Mouse (Mus musculus): ENCODE measurements at regions not wholly inside any gene's neighbourhood (a gene's known extent, or its start where the extent isn't known, plus 50 kb on each side); places are given as distances from the start of the nearest gene placed in this dataset.

DNA sequence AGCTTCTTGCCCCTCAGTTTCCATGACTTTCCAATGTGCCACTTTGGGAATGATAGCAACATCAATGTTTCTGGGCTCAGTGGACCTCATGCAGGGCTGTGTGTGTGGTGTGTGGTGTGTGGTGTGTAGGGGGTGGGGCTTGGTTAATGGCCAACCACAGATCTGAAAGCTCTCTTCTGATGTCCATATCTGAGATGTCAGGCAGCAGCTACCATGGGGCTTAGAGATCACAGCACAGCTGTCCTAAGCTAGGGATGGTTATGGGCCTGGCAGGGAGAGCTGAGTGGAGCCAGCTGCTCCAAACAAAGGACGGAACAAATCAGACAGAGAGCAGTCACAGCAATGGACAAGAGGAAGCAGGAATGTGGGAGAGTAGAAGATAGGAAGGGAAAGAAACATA, 606.8 kb upstream of the Cdh5 start:
- no peak for DNase-seq (ENCODE audit: low spot score)

DNA sequence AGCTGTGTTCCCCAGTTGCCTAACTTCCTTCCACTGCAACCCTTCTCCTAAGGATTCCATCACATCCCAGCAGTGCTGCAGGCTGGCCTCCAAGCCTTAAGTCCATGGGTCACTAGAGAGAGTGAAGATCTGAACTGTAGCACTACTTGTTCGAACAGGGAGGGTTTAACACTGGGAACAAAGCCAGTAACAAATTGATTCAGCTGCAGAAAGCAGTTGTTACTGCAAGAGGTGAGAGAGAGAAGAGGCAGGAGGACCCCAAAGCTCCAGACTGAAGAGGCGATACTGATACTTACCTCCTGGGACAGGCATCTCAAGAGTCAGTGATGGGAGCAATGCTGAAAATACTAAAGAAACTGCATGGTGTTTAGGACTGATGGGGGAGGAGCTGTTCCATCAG, 600.1 kb upstream of the Cdh5 start:
- no peak for DNase-seq (ENCODE audit: low spot score)

DNA sequence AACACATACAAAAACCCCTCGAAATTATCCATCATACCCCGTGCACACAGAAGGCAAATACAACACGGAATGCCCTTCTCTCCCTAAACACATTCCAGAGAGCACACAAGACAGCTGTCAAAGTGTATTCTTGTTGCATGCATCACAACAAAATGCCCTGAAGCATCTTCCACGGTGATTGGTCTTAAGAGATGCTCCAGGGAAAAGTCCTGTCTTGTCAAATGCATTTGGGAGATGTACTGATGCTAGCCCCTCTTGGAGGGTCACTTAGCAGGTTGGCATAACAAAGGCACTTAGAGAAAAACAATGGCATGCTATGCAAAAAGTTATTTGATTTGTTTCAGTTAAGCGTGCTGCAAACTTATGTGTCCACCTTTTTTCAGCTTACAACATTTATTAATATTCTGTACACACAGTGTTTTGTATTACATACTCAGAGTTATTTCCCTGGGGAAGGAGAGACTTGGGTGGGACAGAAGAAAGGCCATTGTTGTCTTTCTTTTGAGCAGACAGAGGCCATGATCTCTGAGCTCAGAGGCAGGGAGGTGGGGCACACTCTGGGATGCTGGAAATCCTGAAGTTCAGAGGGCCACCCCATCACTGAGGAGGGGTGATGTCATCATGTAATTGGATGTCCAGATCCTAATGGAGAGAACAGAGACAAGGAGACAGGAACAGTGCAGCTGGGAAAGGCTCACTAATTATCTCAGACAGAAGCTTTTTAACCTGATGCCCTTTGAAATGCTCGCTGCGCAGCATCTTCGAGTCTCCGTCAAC, 598.2 kb upstream of the Cdh5 start:
- DNase-seq (ENCODE audit: low spot score) = peak; percentile 36

DNA sequence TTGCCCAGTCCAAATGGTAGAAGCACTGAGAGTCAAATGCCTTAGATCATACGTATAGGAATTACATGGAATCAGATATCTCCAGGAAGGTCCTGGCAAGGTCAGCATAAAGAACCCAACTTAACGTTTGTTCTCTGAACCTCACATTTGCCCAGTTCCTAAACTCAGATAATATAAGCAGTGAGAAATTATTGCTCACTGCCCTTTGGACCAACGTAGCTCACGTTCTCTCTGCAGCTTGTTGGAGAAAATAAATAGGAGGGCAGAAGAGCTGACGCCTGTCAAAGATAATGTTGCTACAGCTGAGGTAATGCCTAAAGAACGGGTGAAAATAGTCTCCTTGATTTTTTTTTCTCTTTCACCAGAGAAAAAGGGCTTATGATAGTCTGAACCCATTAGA, 595.1 kb upstream of the Cdh5 start:
- DNase-seq (ENCODE audit: low spot score) = no peak

DNA sequence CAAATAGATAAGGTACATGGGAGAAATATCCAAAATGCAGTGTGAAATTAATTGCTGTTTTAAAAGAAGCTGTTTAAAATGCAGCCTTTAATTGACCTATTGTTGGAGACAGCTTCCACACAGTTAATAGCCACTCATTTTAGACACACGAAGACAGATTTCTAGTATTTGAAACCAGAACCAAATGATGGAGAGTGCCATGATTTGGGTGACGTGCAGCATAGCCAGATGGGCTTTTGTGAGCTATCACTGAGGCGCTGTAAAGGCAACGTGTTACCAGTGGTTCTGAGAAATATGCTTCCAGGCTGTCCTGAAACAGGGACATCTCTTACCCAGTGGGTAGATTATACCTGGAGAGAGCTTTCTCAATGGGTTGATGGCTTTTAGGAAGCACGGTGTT, 594.4 kb upstream of the Cdh5 start:
- DNase-seq (ENCODE audit: low spot score) = no peak

DNA sequence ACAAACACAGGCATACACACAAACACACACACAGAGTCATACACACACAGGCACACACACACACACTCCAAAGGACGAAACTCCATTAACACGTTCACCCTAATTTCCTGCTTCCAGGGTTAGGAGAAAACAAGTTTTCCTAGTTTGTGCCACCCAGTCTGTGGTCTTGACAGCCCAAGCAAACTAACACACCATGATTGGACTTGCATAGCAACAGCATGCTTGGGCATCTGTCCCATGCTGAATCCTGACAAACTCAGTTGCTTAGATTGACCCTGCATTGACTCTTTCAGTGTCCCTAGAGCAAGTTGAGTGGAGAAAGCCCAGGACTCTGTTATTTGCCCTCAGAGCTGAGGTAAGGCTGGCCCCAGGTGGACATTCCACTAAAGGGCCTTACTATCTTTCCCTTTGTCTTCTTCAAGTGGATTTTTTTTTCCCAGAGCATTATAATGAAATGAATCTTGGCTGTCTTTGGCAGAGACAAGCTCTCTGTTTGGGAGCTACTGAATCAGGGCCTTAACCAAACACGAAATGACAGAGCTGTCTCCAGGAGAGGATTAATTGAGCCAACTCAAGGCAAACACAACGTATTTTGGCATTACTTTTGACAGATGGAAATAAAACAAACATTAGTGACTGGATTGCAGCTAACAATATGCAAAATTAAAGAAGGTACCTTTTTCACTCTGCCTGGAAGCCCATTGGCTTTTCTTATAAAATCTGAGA, 581.1 kb upstream of the Cdh5 start:
- peak; percentile 13 for DNase-seq (ENCODE audit: low spot score)

DNA sequence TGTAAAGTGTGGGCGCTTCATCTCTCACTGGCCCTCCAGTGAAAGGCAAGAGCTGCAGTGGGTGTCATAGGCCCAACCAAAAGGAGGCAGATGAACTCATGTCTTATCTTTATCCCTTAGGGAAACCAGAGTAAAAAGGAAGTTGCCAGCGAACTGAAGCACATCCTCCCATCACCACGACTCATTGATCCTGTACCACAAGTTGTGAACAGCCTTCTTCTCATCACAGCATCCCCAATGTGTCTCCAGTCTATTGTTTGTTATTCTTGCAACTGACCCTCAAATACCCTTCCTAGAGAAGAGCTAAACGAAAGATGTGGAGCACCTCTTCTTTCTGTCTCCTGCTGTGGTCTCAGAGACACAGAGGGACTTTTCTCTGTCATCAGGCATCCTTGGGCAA, 570.5 kb upstream of the Cdh5 start:
- DNase-seq (ENCODE audit: low spot score) = no peak

DNA sequence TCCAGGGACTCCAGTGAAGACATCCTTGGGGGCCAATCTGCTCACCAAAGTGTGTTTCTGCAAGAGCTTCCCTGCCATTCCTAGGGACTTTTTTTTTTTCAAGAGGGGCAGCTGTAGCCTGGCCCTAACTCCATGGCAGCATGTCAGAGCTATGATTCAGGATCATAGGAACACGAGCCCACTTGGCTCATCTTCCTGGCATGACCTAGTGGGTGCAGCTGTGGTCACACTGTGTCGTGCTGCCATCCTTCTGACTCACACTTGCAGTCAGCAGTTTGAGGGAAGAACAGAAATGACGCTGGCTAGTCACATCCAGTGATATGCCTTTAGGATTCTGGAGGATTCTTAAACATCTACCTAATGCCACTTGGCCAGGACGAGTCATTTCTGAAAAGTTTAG, 566.5 kb upstream of the Cdh5 start:
- DNase-seq (ENCODE audit: low spot score) = no peak

DNA sequence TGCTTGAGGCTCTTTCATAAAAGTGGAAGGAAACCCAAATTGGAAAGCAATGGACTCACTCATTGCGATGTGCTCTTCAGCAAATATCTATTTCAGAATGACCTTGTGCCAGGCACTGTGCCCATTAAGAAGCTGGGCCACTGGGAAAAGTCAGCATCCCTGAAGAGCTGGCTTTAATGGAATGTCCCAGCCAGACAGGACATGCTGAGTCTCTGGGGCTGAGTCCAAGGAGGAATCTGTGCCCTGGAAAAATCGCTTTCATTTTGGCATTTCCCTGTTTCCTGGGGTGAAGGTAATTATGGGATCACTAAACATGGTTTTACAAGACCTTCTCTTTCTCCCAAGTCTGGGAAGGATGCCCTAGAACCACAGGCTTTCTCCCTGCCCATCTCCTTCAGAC, 564.6 kb upstream of the Cdh5 start:
- DNase-seq (ENCODE audit: low spot score) = no peak

DNA sequence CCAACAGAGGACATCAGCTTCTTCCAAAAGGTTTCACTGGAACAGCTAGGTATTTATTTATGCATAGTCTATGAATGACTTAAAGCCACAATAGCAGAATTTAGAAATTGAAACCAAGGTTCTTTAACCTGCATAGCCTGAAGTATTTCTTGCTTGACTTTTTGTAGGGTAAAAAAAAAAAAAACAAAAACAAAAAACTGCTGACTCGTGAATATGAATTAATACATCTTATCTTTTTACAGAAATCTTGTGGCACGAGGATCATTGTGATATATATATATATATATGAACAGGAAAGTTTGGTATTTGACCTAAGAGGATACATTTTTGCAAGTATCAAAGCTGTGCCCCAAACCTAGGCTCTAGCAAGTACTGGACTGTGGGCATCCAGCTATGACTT, 559.5 kb upstream of the Cdh5 start:
- DNase-seq (ENCODE audit: low spot score) = no peak

DNA sequence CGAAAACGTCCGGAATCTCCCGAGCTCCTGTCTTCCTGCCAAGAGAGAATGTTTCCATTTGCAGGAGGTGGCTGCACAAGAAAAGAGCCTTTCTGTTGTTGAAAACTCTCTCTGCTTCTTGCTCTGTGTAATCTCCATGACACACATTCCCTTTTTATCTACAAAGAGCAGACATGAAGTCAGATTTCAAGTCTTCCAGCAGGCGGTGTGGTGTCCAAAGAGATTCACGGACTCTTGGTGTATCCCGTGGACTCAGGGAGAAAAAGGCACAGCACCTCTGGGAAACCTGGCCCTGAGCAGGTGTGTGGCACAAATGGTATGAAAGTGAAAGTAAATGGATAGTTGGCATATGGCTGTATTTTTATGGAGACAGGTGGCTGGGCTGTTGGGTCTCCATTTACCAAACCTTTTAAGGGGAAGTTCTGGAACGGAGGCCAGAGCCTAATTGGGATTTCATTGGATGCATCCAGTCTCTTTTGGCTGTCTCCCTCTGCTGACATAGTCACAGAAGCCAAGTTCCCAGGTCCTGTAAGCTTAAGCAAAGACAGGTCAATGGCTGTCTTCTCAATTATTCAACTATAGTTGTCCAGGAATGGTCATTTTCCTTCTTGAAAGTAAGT, 549.4 kb upstream of the Cdh5 start:
- DNase-seq (ENCODE audit: low spot score) = no peak

DNA sequence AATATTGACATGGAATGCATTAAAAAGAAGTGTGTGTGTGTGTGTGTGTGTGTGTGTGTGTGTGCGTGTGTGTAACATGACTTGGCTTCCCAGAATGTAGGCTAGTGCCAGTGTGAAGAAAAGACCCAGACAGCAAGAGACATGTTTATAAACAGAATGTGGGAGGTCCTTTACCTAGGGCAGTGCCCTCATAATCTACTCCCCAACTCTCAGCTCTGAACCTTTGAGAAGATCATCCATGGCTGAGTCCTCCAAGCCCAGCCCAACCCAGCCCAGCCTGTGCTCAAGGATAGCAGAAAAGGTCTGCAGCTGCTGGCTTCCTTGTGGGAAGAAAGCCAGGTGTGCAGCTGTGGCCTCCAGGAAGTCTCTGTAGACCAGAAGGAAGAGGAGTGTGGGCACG, 539.8 kb upstream of the Cdh5 start:
- DNase-seq (ENCODE audit: low spot score) = no peak

DNA sequence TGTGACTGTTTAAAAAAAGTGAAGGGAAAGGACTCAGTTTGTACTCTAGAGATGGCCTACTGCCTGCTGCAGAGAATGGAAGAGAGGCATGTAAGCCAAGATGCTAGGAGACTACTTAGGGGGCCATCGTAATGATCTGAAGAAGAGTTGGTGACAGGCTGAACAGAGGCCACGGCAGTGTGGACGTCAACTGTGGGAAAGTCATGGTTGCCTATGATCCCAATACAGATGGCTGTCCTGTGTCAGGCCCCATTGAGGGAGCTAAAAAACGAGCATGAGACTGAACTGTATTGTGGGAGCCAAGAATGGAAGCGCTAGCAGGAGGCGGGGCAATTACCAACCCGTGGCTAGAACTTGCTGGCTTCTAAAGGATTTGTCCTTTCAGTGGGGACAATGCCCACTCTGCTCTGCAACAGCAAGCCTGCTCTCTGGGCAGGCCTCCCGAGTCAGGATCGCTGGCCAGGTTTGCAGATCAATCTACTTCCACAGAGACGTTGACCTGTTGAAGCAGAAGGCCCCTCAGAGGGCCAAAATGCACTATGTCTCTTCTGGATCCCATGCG, 530.5 kb upstream of the Cdh5 start:
- DNase-seq (ENCODE audit: low spot score) = no peak

DNA sequence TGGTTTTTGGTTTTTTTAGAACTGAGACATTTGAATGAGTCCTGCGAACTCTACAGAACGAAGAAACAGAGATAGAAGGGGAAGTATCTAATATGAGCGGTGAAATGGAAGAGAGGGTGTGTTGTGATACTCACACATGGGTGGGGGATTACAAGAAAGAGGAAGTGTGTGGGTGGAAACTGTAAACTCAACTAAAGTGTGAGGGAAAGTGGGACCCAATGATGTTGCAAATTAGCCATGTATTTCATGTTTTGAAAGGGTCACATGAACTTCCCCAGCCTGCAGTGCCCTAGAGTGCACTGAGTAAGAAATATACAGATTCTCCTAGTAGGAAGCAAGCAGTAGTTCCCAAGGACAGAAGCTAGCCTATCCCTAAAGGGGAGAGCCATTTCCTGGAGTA, 524.3 kb upstream of the Cdh5 start:
- no peak for DNase-seq (ENCODE audit: low spot score)

DNA sequence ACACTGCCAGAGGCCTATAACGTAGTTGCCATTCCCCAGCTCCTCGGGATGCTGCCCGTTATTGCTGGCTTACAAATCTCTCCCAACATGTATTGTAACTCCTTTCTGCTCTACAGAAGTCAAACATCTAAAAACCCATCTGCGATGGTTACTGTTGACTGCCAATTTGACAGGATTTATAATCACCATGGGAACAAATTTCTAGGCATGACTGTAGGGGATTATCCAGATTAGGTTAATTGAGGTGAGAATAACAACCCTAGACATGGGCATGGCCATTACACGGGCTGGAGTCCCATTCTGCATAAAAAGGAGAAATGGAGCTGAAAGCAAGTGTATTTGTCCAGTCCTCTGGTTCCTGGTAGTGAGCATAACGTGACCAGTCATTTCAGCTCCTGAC, 523.4 kb upstream of the Cdh5 start:
- DNase-seq (ENCODE audit: low spot score) = no peak

DNA sequence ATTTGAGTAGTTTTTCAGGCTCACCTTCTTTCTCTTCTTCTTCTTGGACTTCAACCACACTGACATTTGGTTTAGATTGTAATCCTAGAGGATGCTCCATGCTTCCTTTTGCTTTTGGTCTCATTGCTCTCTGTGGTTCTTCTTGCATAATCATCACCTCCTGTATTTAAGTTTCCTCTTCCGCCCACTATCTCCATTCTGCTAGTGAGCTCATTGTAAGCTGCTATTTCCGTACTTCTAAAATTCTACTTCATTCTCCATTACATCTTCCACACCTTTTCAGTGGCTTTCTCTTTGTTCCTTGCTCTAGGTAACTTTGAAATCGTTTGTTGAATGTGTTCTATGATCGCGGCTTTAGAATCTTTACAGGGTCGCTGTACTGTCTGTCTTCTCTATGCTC, 493.1 kb upstream of the Cdh5 start:
- DNase-seq (ENCODE audit: low spot score) = no peak

DNA sequence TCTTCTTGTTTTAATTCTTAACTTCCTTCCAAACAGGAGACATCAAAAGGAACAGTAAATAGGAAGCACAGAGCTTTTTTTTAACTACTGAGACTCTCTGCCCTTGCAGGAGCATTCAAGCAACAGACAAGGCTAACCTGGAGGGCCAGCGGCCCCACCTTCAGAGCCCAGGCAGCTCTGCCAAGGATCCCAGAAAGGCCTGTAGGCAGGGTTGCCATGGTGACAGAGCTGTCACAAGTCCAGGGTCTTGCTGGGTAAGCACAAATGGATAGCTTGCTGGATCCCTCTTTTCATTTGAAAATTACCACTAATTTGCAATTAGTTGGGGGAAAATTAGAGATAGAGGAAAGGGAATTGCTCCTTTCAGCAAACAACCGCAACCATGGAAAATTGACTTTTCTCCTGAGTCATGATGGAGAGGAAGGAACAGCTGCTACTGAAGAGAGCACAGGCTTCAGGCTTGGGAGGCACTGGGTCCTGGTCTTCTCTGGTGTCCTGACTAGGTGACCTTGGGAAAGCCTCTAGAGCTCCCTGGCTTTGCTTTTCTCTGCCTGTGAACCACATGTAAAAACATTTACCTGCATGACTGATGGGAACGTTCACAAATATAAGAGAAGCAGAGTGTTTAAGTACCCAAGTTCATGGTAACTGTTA, 477.5 kb upstream of the Cdh5 start:
- DNase-seq (ENCODE audit: low spot score) = peak; percentile 67

DNA sequence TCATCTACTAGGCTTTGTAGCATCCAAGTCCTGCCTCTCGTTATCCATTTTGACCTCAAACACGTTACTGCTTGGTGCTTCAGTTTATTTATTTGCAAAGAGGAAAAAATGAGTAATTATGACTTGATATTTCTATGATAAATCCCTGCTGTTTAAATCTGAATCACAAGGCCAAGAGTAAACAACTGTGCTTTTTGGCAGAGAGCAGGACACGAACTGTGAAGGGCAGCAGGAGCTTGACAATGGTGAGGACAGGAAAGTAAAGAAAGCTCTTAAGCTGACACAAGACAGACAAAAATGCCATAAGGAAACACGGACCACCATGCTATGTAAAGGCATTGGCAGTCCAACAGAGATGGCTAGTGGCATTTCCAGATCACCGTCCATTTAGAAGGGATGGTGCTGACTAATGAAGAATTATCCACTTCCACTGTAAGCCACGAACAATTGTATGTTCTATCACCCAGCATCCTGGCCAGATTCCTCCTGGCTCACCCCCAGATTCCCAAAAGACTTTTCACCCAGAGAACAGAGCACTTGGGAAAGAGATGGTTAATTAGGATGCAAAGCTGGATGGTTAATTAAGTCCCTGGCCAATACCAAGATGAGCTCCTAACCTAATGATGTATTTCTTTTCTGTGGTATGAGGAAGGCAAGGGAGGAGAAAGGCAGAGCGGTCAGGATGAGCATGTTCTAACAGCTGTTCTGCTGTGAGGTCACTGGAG, 476.1 kb upstream of the Cdh5 start:
- DNase-seq (ENCODE audit: low spot score) = no peak

DNA sequence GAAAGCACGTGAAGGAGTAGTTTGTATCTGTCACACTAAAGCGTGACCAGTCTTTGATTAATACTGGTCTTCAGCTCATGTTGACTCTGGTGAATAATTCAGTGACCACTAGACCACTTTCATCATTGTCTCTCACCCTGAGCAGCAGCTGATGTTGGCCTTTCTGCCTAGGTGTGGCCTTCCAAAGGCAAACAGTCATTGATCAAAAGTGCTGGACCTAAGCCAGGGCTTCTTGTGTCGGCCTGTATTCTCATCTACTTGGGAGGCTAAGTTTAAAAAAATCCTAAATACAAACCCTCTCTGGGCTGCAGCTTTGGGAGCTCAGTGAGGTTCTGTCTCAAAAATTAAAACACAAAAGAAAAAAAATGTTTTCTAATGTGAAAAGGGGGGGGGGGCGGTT, 475.0 kb upstream of the Cdh5 start:
- DNase-seq (ENCODE audit: low spot score) = no peak

DNA sequence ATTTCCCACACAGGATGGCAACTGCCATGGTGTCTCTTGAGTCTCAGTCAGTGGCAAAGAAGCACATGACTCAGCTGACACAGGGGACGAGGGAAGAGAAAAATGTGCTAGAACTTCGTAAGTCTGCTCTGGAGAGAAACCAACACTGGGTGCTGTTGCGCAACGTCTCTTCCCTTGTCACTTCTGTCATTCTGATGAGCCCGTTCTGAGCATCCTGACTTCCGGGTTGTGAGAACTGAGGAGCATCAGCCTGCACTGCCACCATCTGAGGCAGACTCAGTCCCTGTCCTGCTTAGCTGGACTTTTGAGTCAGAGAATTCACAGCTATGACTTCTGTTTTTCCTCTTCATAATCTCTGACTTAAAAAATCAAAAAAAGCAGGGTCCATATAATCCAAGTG, 468.9 kb upstream of the Cdh5 start:
- DNase-seq (ENCODE audit: low spot score) = no peak

DNA sequence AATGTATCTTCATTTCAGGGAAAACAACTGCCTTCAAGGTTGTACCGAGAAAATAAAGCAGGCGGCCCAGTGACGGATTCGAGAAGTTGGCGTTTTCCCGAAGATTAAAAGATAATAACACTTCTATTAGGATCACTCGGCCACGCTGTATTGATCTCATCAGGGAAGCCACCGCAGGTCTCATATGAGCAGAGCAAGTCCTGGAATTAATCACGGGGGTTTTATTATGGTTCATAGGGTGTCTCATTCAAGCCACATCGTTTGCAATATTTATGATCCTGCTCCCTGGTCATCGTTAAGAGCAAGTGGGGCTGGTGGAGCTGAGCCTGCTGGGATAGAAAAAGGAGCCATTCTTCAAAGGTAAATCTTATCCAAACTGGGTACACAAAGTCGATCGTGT, 466.5 kb upstream of the Cdh5 start:
- DNase-seq (ENCODE audit: low spot score) = no peak

DNA sequence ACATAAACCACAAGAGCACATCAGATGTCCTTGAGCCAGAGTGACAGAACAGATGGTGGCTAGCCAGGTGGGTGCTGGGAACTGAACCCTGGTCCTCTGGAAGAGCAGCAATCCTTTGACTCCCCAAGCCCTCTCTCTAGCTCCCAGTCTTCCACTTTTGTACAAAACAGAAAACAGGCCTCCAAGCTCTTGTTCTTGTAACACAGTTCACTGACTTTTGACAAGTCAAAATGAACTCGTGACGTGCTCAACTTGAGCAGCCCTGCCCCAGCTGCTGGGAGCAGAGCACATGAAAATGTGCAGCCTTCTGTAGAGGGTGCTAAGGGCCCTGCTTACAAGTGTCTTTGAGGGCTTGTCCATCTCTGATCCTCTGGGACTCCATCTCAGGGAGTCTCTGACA, 457.8 kb upstream of the Cdh5 start:
- DNase-seq (ENCODE audit: low spot score) = no peak

All from embryo, embryonic 10.5 days (tissue).